Mouse (Mus musculus) limb, embryonic 15.5 days (tissue): Measurements from ENCODE around the gene Ywhae. TPM values are rescaled to one million over a fixed set of nuclear protein-coding genes. Genes with fewer than 3 reads are reported as not detected.
"Not testable (repeated sequence)": the region's sequence is repeated elsewhere in the genome, so short reads cannot be mapped to it uniquely, and the experiment has no call there.

Experiments
- ATAC-seq: fragments of 200-750 bp; cut with Nextera tagmentation; 2 replicates; pipeline ENCODE4 v1.8.0; 2017; ENCODE audit warnings: low read depth, moderate TSS enrichment; ENCODE audit not compliant: insufficient number of reproducible peaks, low FRiP score, low TSS enrichment
- H3K27ac ChIP-seq: fragments of 300-500 bp; sonication (generic); 2 replicates; pipeline ENCODE4 v1.5.1; 2015; ENCODE audit warnings: moderate library complexity, mild to moderate bottlenecking, inconsistent platforms
- H3K27me3 ChIP-seq: fragments of 300-500 bp; sonication (generic); 2 replicates; pipeline ENCODE4 v1.6.1; 2015; ENCODE audit warnings: inconsistent platforms
- H3K36me3 ChIP-seq: fragments of 300-500 bp; sonication (generic); 2 replicates; pipeline ENCODE4 v1.6.1; 2015; ENCODE audit warnings: inconsistent platforms
- H3K4me1 ChIP-seq: fragments of 300-500 bp; sonication (generic); 2 replicates; pipeline ENCODE4 v1.6.1; 2015; ENCODE audit warnings: inconsistent platforms
- H3K4me2 ChIP-seq: fragments of 300-500 bp; sonication (generic); 2 replicates; pipeline ENCODE4 v1.6.1; 2015; ENCODE audit warnings: mild to moderate bottlenecking, inconsistent platforms
- H3K4me3 ChIP-seq: fragments of 300-500 bp; sonication (generic); 2 replicates; pipeline ENCODE4 v1.5.1; 2015; ENCODE audit warnings: mild to moderate bottlenecking, inconsistent platforms
- H3K9ac ChIP-seq: fragments of 300-500 bp; sonication (generic); 2 replicates; pipeline ENCODE4 v1.6.1; 2015; ENCODE audit warnings: inconsistent platforms
- H3K9me3 ChIP-seq: fragments of 300-500 bp; sonication (generic); 2 replicates; pipeline ENCODE4 v1.6.1; 2016; ENCODE audit warnings: inconsistent platforms
- WGBS: fragments of 180-500 bp; shearing (Covaris S2); methylation state at CpG from one replicate; pipeline ENCODE4 v1.1.7; 2015; 5-methylcytosine and 5-hydroxymethylcytosine counted together
- polyA plus RNA-seq: library from polyadenylated mRNA; unstranded; fragments of >200 nt; fragmentation: Nextera tagmentation; extraction: Ambion mirVana; gene quantifications from 2 replicates; pipeline ENCODE4 v1.2.1, GENCODE M21; 2015

Gene Ywhae
- polyA plus RNA-seq, 1 experiment from 2014 or later: 700 TPM

GRCm38 (mm10) chr11:75713949-75714348 is 18.7 kb upstream of the Ywhae start:
- ATAC-seq: no peak
- Histone ChIP-seq H3K4me2 (no peak overlapping the region), H3K27me3 (no peaks in the 10 kb centered on the region), H3K4me3 (no peak overlapping the region), H3K36me3 (no peaks in the 10 kb centered on the region), H3K9ac (no peak overlapping the region), H3K9me3 (no peaks in the 10 kb centered on the region), H3K4me1 (peaks cover 4% of the 10 kb centered on the region; the same call in 1 of the 2 replicates), H3K27ac (no peak overlapping the region)
- 95% methylated on average over 1 of the region's 1 CpGs for WGBS

DNA sequence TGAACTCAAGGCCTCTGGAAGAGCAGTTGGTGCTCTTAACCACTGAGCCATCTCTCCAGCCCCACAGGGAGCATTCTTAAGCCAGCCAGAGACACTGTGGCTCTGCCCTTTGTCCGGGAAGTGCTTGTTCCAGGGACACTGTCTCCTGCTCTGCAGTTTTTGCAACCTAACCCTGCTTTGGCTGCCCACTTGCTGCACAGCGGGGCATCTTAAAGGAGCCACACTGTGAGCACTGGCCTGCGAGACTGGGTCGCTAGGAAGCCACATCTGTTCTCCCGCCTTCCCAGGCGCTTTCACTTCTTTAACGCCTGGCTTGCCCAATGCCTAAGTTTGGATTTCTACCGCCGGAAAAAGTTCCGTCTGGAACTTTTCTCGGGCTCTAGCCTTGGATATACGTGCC is 17.1 kb upstream of the Ywhae start:
- Histone ChIP-seq H3K27ac (no peak overlapping the region), H3K4me3 (0 out of 2 replicates have a peak overlapping the region, but pooled peaks have one; percentile 7), H3K27me3 (no peaks in the 10 kb centered on the region), H3K9me3 (no peaks in the 10 kb centered on the region), H3K9ac (no peak overlapping the region), H3K4me2 (peak overlapping the region; percentile 24; the same call in 1 of the 2 replicates), H3K4me1 (peaks cover 4% of the 10 kb centered on the region; the same call in 1 of the 2 replicates), H3K36me3 (no peaks in the 10 kb centered on the region)
- no peak for ATAC-seq
- WGBS: 25% methylated on average over 12 of the region's 12 CpGs

DNA sequence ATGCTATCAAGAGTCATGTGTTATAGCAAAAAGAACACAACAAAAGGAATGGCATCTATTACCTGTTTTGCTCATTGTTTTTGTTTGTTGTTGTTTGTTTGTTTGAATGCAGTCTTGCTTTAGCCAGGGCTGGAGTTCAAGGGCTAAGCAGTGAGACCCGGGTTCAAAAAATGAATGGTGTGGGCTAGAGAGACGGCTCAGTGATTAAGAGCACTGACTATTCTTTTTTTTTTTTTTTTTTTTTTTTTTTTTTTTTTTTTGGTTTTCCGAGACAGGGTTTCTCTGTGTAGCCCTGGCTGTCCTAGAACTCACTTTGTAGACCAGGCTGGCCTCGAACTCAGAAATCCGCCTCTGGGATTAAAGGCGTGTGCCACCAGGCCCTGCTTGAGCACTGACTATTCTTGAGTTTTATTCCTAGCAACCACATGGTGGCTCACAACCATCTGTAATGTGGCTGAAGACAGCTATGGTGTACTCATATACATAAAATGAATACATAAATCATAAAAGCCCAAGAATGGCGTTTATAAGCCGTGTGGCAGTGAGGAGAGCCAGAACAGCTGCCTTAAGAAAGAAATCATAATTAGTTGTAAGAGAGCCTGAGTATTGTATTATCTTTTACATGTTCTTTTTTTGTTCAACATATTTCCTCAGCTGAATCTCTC is 15.9 kb upstream of the Ywhae start:
- Histone ChIP-seq H3K27me3 (no peaks in the 10 kb centered on the region), H3K4me2 (no peak overlapping the region), H3K4me1 (peaks cover 4% of the 10 kb centered on the region; the same call in 1 of the 2 replicates), H3K9ac (no peak overlapping the region), H3K27ac (no peak overlapping the region), H3K4me3 (no peak overlapping the region), H3K9me3 (0 out of 2 replicates have a peak, but pooled peaks cover 3% of the 10 kb centered on the region), H3K36me3 (no peaks in the 10 kb centered on the region)
- no peak for ATAC-seq
- 67% methylated on average over 8 of the region's 8 CpGs for WGBS

DNA sequence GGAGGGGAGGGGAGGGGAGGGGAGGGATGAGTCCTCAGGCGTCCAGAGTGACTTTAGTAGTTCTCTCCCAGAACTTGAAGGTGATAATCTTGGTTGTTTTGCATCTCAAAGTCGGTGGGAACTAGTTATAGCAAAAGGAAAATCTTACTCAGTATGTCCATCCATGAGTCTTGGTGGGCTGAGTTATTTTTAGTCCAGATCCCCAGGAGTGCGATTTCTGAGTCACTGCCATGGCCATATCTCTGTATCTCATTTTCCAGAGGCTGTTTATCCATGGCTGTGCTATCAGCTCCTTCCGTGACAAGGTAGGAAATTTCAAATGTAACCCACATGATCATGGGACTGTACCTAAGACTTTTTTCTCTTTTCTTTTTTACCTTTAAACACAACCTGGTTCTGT is 10.3 kb upstream of the Ywhae start:
- ATAC-seq: no peak
- Histone ChIP-seq H3K4me3 (no peak overlapping the region), H3K4me1 (no peaks in the 10 kb centered on the region), H3K9ac (no peak overlapping the region), H3K27me3 (no peaks in the 10 kb centered on the region), H3K27ac (no peak overlapping the region), H3K9me3 (0 out of 2 replicates have a peak, but pooled peaks cover 3% of the 10 kb centered on the region), H3K36me3 (no peaks in the 10 kb centered on the region), H3K4me2 (no peak overlapping the region)
- 55% methylated on average over 4 of the region's 4 CpGs for whole genome bisulfite sequencing

- no peak overlapping the region for H3K9ac ChIP-seq
- 66% methylated on average over 2 of the region's 2 CpGs for WGBS
- no peaks in the 10 kb centered on the region for H3K9me3 ChIP-seq
- H3K4me1 ChIP-seq: peaks cover 6% of the 10 kb centered on the region; the same call in 1 of the 2 replicates
- no peaks in the 10 kb centered on the region for H3K36me3 ChIP-seq
- no peak overlapping the region for H3K4me3 ChIP-seq
- ATAC-seq: no peak
- no peak overlapping the region for H3K4me2 ChIP-seq
- no peaks in the 10 kb centered on the region for H3K27me3 ChIP-seq
- H3K27ac ChIP-seq: no peak overlapping the region
These were observed 5.5 kb upstream of the Ywhae start for GRCm38 (mm10) chr11:75727168-75727567.

GRCm38 (mm10) chr11:75727659-75728058 is 5.0 kb upstream of the Ywhae start:
- not testable (repeated sequence) for H3K4me2 ChIP-seq, H3K9ac ChIP-seq, H3K27ac ChIP-seq, H3K9me3 ChIP-seq, ATAC-seq, H3K4me1 ChIP-seq, H3K4me3 ChIP-seq, H3K27me3 ChIP-seq, H3K36me3 ChIP-seq
- 85% methylated on average over 6 of the region's 6 CpGs for WGBS

DNA sequence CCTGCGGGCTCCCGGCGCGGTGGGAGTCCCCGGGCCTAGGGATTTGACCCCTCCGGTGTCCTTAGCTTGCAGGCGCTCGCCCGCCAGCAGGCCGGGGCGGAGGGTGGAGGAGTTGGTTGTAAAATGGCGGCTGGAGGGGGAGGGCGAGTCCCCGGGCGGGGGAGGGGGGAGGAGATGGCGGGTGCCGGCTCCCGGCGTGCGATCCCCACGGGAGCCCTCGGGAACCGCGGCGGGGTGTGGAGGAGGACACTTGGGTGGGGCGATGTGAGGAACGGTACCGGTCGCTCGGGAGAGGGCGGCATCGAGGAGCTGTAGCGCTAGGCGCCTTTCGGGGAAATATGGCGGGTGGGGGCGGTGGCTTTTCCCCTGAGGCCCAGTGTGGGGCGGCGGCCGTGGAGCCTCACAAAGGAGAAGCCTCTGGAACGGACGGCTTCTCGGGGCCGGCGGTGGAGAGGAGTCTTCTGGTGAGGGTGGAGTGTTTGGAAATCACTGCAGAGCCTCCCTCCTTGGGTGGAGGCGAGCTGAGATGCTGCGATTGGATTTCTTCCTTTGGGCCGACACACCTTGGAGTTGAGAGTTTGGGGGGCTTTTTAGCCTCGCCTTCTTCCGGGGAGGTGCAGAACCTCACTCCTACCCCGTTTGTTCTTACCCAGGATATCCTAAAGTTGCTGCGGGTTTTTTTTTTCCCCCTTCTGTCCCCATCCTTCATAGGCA is 715 bp downstream of the Ywhae start:
- under 1% methylated on average over 49 of the region's 52 CpGs for WGBS
- H3K4me1 ChIP-seq: peaks cover 38% of the 10 kb centered on the region
- ATAC-seq: peak; percentile 40

DNA sequence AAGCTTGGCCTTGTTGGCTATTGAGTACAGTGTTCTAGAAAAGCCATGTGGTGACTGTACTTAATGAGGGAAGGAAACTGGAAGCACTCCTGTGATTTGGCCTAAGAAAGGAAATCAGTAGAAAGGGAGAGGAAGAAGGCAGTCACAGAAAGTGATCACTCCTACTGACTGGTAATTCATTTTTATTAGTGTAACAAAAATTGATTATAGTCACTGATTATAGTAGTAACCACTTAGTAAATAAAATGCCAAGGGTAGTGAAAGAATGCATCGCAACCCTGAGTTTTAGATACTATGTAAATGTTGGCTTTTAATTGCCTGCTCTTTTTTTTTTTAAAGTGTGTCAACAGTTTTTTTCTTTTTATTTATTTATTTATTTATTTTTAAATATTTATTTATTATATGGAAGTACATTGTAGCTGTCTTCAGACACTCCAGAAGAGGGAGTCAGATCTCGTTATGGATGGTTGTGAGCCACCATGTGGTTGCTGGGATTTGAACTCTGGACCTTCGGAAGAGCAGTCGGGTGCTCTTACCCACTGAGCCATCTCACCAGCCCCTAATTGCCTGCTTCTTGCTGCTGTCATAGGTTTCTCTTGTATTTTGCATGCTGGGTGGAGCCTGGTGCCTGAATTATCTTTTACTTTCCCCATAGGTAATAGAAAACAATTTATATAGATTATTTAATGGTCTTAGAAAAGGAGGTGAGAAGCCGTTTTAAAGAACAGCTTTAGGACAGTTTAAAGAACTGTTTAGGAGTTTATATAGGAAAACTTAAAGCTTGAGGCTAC is 3.0 kb downstream of the Ywhae start:
- Histone ChIP-seq H3K4me2 (peak overlapping the region; percentile 53), H3K27me3 (no peaks in the 10 kb centered on the region), H3K4me3 (peak overlapping the region; percentile 83; the same call in 1 of the 2 replicates), H3K9ac (no peak overlapping the region), H3K36me3 (peaks cover 13% of the 10 kb centered on the region; the same call in 1 of the 2 replicates), H3K27ac (no peak overlapping the region), H3K9me3 (no peaks in the 10 kb centered on the region), H3K4me1 (peaks cover 52% of the 10 kb centered on the region)
- no peak for ATAC-seq
- WGBS: 61% methylated on average over 5 of the region's 5 CpGs

More for the DNA sequence above, 715 bp downstream of the Ywhae start:
- Histone ChIP-seq H3K4me3 (peak overlapping the region; percentile 83), H3K4me2 (peak overlapping the region; percentile 53), H3K36me3 (peaks cover 9% of the 10 kb centered on the region; the same call in 1 of the 2 replicates), H3K9me3 (no peaks in the 10 kb centered on the region), H3K9ac (peak overlapping the region; percentile 97), H3K27ac (peak overlapping the region; percentile 98), H3K27me3 (no peaks in the 10 kb centered on the region)

DNA sequence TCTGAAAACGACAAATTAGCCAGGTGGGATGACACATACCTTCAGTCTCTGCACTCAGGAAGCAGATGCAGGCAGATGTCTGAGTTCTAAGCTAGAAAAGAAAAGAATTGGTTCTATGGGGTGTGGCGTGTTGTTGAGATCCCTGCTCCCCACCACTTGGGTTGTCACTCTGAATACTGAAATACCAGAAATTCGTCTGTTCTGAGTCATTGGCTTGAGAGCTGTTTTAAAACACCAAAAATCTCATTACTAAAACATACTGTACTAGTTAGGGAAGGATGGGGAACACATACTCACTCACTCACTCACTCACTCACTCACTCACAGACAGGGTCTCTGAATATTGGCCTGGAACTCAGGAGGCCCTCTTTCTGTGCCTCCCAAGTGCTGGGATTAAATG is 4.3 kb downstream of the Ywhae start:
- WGBS: 45% methylated on average over 3 of the region's 3 CpGs
- Histone ChIP-seq H3K9me3 (no peaks in the 10 kb centered on the region), H3K36me3 (peaks cover 15% of the 10 kb centered on the region; the same call in 1 of the 2 replicates), H3K27me3 (no peaks in the 10 kb centered on the region), H3K4me2 (no peak overlapping the region), H3K27ac (no peak overlapping the region), H3K4me1 (peaks cover 60% of the 10 kb centered on the region), H3K4me3 (no peak overlapping the region), H3K9ac (no peak overlapping the region)
- no peak for ATAC-seq

- no peak for ATAC-seq
- WGBS: 78% methylated on average over 2 of the region's 2 CpGs
- H3K4me1 ChIP-seq: peaks cover 55% of the 10 kb centered on the region
These were observed 5.3 kb downstream of the Ywhae start for GRCm38 (mm10) chr11:75737806-75738476.

GRCm38 (mm10) chr11:75738477-75738821 is 5.8 kb downstream of the Ywhae start:
- Histone ChIP-seq H3K27ac (no peak overlapping the region), H3K4me1 (peaks cover 55% of the 10 kb centered on the region), H3K9ac (no peak overlapping the region), H3K36me3 (peaks cover 24% of the 10 kb centered on the region; the same call in 1 of the 2 replicates), H3K4me2 (no peak overlapping the region), H3K4me3 (no peak overlapping the region), H3K27me3 (no peaks in the 10 kb centered on the region), H3K9me3 (no peaks in the 10 kb centered on the region; the same call in 1 of the 2 replicates)
- no peak for ATAC-seq
- 94% methylated on average over 7 of the region's 7 CpGs for WGBS

More at GRCm38 (mm10) chr11:75737806-75738476, 5.3 kb downstream of the Ywhae start:
- Histone ChIP-seq H3K4me3 (no peak overlapping the region), H3K9ac (no peak overlapping the region), H3K36me3 (peaks cover 22% of the 10 kb centered on the region; the same call in 1 of the 2 replicates), H3K9me3 (no peaks in the 10 kb centered on the region), H3K27me3 (no peaks in the 10 kb centered on the region), H3K27ac (no peak overlapping the region), H3K4me2 (no peak overlapping the region)
